Mouse (Mus musculus) erythroblast, embryonic 14.5 days (primary cell): ENCODE measurements around the gene Smad1. TPM values are rescaled to one million over a fixed set of nuclear protein-coding genes. Genes with fewer than 3 reads are reported as not detected.

ENCODE experiments used
- H3K27me3 ChIP-seq: 2 replicates; pipeline ENCODE4 v1.6.1; 2012; ENCODE audit warnings: inconsistent platforms; ENCODE audit not compliant: control insufficient read depth
- H3K36me3 ChIP-seq: 2 replicates; pipeline ENCODE4 v1.6.1; 2012; ENCODE audit warnings: mild to moderate bottlenecking, inconsistent platforms; ENCODE audit not compliant: control insufficient read depth
- H3K4me1 ChIP-seq: 2 replicates; pipeline ENCODE4 v1.6.1; 2012; ENCODE audit warnings: inconsistent platforms; ENCODE audit not compliant: control insufficient read depth
- H3K4me3 ChIP-seq: replicated peaks from 2 replicates; pipeline ENCODE3; 2012; ENCODE audit warnings: moderate library complexity, mild to moderate bottlenecking, inconsistent platforms
- H3K9me3 ChIP-seq: 2 replicates; pipeline ENCODE4 v1.6.1; 2012; ENCODE audit warnings: low read length, inconsistent platforms, mixed read lengths; ENCODE audit not compliant: control insufficient read depth
- GATA1 ChIP-seq: IDR thresholded peaks from 2 replicates; pipeline ENCODE4 v1.6.1; 2012; ENCODE audit warnings: low read length, inconsistent platforms, mixed read lengths
- TAL1 ChIP-seq: IDR thresholded peaks from 3 replicates; pipeline ENCODE4 v1.6.1; 2012; ENCODE audit warnings: low read length, inconsistent platforms, mixed read lengths
- polyA plus RNA-seq: library from polyadenylated mRNA; stranded (reverse); fragments of >175 nt; gene quantifications from 2 replicates; pipeline ENCODE4 v1.2.3, GENCODE M21; 2012

Smad1 gene
- polyA plus RNA-seq, 1 experiment, result 0.06 TPM

DNA sequence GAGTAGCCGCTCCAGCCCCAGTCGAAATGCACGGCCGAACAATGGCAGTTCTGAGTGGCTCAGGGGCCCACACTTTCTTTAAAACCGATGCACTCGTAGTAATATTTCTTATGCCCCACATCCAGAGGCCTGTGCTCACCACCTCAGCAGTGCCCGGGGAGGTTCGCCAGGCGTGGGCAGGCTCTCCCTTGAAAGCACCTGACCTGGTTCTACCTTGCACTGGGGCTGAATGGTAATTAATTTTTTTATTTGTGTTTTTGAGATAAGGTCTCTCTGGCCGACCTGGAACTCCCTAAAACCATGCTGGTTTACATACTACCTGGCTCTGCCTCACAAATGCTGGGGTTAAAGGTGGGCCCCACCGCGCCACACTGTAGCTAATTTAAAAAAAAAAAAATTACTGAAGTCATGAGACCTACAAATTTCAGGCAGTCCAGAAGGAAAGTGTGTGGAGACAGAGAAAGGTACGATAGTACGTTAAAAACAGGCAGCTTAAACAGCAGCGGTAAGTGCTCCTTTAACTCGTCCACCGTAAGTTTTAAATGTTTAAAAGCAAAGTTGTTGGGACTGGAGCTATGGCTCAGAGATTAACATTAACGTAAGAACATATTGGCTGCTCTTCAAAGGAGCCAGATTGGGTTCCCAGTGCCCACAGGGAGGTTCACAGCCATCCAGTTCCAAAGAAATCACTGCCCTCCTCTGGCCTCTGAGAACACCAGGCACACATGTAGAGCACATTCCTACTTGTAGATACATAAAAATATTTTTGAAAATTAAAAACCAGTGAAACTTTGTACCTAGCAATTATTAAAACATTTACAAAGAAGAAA, 103.8 kb downstream of the Smad1 start:
- peak overlapping the region; percentile 92 for H3K4me3 ChIP-seq
- no peaks in the 10 kb centered on the region for H3K36me3 ChIP-seq
- TF ChIP-seq GATA1, result no peak
- TF ChIP-seq TAL1, result no peak
- H3K27me3 ChIP-seq, result no peaks in the 10 kb centered on the region
- no peaks in the 10 kb centered on the region for H3K9me3 ChIP-seq
- peaks cover 26% of the 10 kb centered on the region for H3K4me1 ChIP-seq

DNA sequence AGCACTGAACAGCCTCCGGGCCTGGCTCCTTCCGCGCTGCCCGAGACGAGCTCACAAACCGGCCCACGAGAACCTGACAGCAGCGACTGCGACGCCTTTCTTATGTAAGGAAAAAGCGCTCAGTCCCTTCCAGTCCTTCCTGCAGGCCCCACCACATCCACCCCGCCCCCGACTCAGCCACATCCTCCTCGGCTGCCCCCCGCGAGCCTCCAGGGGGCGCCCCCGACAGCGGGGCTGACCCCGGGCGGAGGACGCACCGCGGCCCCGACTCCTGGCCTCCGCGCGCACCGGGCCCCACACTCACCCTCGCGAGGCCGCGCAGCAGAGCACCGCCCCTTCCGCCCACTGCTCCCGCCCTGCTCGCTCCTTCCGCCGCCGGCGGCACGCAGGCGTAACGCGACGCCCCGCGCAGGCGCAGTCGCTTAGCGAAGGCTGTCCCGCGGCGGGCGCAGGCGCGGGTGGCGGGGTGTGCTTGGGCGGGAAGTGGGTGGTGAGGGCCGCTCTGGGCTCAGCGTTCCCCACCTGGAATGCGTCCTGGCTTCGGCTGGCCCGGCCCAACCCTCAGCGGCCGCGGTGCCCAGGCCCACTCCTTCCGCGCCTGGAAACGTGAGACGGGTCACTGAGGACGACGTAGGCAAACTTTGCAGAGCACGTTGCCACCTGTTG, 104.6 kb downstream of the Smad1 start, which contains the start of gene Mmaa:
Mmaa (minus strand) TSS at position 328 of the 666 bp plus-strand sequence.
- H3K36me3 ChIP-seq, result no peaks in the 10 kb centered on the region
- H3K4me1 ChIP-seq, result peaks cover 26% of the 10 kb centered on the region
- no peak for TF ChIP-seq TAL1
- TF ChIP-seq GATA1, result no peak
- no peaks in the 10 kb centered on the region for H3K27me3 ChIP-seq
- H3K4me3 ChIP-seq, result peak within 1 kb of the TSS; percentile 92
- no peaks in the 10 kb centered on the region for H3K9me3 ChIP-seq

DNA sequence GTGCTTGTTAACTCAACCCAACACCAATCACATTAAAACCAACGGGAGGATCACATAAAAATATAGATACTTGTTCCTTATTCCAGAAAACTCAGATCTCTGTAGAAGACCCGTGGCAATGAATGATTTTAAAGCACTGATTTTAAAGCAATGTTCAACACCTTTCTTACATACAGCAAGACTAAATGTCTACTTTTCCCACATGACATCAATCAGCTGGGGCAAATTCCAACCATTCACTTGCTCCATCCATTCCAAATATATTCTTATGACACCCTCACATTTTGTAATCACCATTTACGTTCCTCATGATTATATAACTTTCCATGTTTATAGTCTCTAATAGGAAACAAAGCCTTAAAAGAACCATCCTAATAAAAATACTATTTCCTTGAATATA, 105.5 kb downstream of the Smad1 start:
- Histone ChIP-seq H3K9me3 (no peaks in the 10 kb centered on the region), H3K36me3 (no peaks in the 10 kb centered on the region), H3K4me1 (peaks cover 26% of the 10 kb centered on the region), H3K4me3 (peak overlapping the region; percentile 92), H3K27me3 (no peaks in the 10 kb centered on the region)
- TF ChIP-seq GATA1, result no peak

DNA sequence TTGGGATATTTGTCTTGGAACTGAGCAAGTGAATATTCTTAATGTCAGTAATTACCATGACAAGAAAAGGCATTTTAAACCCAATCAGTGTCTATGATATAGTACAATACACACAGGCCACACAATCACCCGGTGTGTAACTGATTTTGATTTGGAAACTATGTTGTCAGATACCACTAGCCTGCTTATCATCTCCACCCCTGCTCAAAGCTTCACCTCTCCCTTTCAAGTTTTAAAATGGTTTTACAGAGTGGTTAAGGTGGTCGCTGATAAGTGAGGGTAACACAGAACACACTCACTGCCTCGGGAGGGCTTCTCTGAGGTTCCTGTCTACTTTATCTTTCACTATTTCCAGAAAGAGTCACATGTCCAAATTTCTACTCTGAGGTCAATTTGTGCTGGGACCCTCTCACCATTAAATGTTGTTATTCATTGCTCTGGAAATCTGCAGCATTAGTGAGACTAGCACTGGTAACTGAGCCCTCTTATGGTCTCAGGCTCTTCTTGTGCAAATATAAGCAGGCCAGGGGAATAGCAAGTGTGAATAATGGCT, 106.5 kb downstream of the Smad1 start:
- Histone ChIP-seq H3K4me3 (no peak overlapping the region), H3K9me3 (no peaks in the 10 kb centered on the region), H3K4me1 (peaks cover 26% of the 10 kb centered on the region), H3K36me3 (no peaks in the 10 kb centered on the region), H3K27me3 (no peaks in the 10 kb centered on the region)
- no peak for TF ChIP-seq GATA1
- TF ChIP-seq TAL1, result no peak

DNA sequence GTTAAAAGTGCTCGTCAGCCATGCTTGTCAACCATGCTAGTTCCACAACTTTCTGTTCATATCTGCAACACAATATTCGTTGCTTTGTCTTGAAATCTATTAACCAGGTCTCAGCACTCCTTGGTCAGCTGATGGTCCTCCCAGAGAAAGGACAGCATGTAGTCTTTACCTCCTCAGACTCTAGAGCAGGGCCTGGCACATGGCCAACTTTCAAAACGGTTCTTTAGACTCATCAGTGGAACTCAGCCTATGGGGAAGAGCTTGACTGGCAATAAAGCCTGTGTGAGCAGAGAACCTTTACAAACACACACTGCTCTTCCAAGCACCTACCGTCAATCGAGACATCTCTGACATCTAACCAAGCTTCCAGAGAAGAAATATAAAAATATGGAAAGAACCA, 109.7 kb downstream of the Smad1 start:
- H3K4me3 ChIP-seq, result no peak overlapping the region
- no peaks in the 10 kb centered on the region for H3K9me3 ChIP-seq
- no peaks in the 10 kb centered on the region for H3K27me3 ChIP-seq
- peaks cover 17% of the 10 kb centered on the region for H3K4me1 ChIP-seq
- no peak for TF ChIP-seq TAL1
- TF ChIP-seq GATA1, result no peak
- H3K36me3 ChIP-seq, result no peaks in the 10 kb centered on the region

DNA sequence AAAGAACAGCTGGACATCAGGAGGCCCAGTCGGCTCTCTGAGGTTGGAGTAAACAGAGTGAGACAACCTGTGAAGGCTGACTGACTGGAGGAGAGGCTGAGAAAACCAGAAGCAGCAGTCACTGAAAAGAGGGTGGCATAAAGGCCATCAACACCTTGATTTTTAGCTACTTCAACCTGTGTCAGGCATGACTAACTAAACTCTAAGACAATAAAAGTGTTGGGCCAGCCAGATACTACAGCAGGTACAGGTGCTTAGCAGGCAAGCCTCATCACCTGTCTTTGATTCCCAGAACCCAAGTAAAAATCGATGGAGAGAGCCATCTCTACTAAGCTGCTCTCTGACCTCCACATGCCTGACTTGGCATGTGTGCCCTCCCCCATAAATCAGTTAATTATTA, 110.6 kb downstream of the Smad1 start:
- TF ChIP-seq TAL1, result no peak
- no peak for TF ChIP-seq GATA1
- Histone ChIP-seq H3K9me3 (no peaks in the 10 kb centered on the region), H3K4me1 (peaks cover 11% of the 10 kb centered on the region), H3K27me3 (no peaks in the 10 kb centered on the region), H3K36me3 (no peaks in the 10 kb centered on the region), H3K4me3 (no peak overlapping the region)

Other genes with a start within 250 kb of the Smad1 start
- not detected in 2 replicates for gene 1700011L22Rik, start 150.9 kb downstream of the Smad1 start, polyA plus RNA-seq
- 0.01 and 0.04 TPM in 2 replicates for gene Mmaa, start 104.6 kb downstream of the Smad1 start, polyA plus RNA-seq
- gene Otud4, start 240.1 kb upstream of the Smad1 start, polyA plus RNA-seq, result 0.07 and 0.08 TPM in 2 replicates